Mouse (Mus musculus): ENCODE measurements at regions not wholly inside any gene's neighbourhood (a gene's known extent, or its start where the extent isn't known, plus 50 kb on each side); places are given as distances from the start of the nearest gene placed in this dataset.

DNA sequence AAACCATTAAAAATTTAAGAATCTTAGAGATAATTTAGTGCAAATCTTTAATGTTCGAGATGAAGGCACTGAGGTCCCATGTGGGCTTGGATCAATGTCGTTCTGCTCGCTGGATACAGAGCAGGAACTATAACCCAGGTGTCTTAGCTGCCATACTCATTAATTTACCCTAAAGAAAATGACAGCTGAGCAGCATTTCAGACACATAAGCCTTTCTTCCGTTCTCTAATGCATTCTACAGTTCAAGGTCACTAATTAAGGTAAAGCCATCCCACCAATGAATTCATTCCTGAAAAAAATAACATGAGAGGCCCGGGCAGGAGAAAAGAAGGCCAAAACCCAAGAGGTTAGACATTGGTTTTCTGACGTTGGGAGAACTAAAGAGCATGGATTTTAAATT, 670.3 kb downstream of the Basp1 start:
- no peak for TF ChIP-seq POLR2A (IDR thresholded peaks at IDR 0.05; ENCODE audit: low read depth, low read length)
- TF ChIP-seq CTCF (IDR thresholded peaks at IDR 0.05; ENCODE audit: extremely low read depth, insufficient read length, insufficient replicate concordance, low read depth, low read length) = no peak
